Mouse (Mus musculus): ENCODE results near the gene Ksr2. TPM values are rescaled to one million over a fixed set of nuclear protein-coding genes. Genes with fewer than 3 reads are reported as not detected.

The Ksr2 gene
- total RNA-seq, 2 experiments from 2014 or later: 23.4 to 24.1 TPM

Other genes with a start within 250 kb of the Ksr2 start
- gene Pebp1, start 126.4 kb upstream of the Ksr2 start, total RNA-seq (2021): 100 to 1,000 TPM; 725 to 728 TPM
- gene Vsig10, start 94.9 kb upstream of the Ksr2 start, total RNA-seq (2021): 1 to 10 TPM; 1.9 to 3.1 TPM
- 100 to 1,000 TPM; 407 to 423 TPM for gene Wsb2, start 56.7 kb upstream of the Ksr2 start, total RNA-seq (2021)
- 10 to 100 TPM; 20.2 to 26.4 TPM for gene Rfc5, start 25.0 kb upstream of the Ksr2 start, total RNA-seq (2021)

Measured in left cerebral cortex, postnatal 4 days (tissue).